Mouse (Mus musculus): ENCODE measurements around the gene Gstt2.

DNA sequence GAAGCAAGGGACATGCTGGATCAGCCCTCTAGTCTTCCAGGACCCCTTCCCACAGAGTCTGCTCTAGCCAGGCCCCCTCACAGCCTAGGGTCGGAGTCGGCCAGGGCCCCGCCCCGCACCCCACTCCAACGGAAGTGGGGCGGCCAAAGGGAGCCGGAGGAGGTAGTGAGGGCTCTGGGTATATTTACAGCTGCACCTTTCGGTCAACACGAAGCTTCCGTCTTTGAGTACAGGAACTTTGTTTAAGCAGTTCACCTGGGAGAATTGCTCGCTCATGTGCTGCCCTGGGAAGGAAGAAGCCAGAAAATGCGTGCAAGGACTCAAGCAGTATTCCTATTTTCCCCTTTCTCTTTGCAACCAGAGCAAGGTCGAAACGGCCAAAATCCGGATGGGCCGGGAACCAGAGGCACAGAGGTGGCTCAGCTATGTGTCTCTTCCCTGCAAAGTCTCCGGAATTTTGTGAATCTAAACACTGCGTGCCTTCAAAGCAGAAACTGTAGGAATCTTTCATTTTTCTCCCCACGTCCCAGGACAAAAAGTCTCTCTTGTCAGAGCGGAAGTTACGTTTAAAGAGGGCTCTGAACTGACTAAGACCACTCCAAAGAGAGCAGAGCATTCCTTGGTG, 3.7 kb downstream of the Gstt2 start:
- TF ChIP-seq CTCF (IDR thresholded peaks at IDR 0.05; ENCODE audit: low read depth) = no peak
- no peak for TF ChIP-seq EP300 (optimal IDR thresholded peaks at IDR 0.05)

All from stomach, postnatal 0 days (tissue).